Mouse (Mus musculus) ovary, postnatal 10 days (tissue): Measurements from ENCODE around the gene Nde1.
"Not testable (repeated sequence)": the region's sequence is repeated elsewhere in the genome, so short reads cannot be mapped to it uniquely, and the experiment has no call there.

Experiments used
- DNase-seq: peaks from one replicate; pipeline ENCODE4 v3.0.0; 2022; ENCODE audit warnings: low spot score

Nde1 gene

GRCm38 (mm10) chr16:14162988-14163416 is at the start of gene Nde1, which contains the start of gene Marf1:
Gene Nde1 (plus strand): TSS chr16:14163275.
Gene Marf1 (minus strand): TSS chr16:14163351.
- DNase-seq, result peak; percentile 81

- DNase-seq, result no peak
Observed at GRCm38 (mm10) chr16:14117299-14117698, 45.8 kb upstream of the Nde1 start.

- DNase-seq, result no peak
Observed at GRCm38 (mm10) chr16:14120941-14121340, 42.1 kb upstream of the Nde1 start.

- DNase-seq, result no peak
Observed at GRCm38 (mm10) chr16:14121563-14121962, 41.5 kb upstream of the Nde1 start.

- DNase-seq, result no peak
Observed at GRCm38 (mm10) chr16:14122586-14122985, 40.5 kb upstream of the Nde1 start.

GRCm38 (mm10) chr16:14123901-14124300 is 39.2 kb upstream of the Nde1 start:
- DNase-seq, result no peak

GRCm38 (mm10) chr16:14124709-14125108 is 38.4 kb upstream of the Nde1 start:
- no peak for DNase-seq

- no peak for DNase-seq
Observed at GRCm38 (mm10) chr16:14125253-14125652, 37.8 kb upstream of the Nde1 start.

- no peak for DNase-seq
Observed at GRCm38 (mm10) chr16:14128977-14129376, 34.1 kb upstream of the Nde1 start.

GRCm38 (mm10) chr16:14130796-14131195 is 32.3 kb upstream of the Nde1 start:
- DNase-seq, result no peak

GRCm38 (mm10) chr16:14131376-14131775 is 31.7 kb upstream of the Nde1 start:
- no peak for DNase-seq

- no peak for DNase-seq
Observed at GRCm38 (mm10) chr16:14131838-14132237, 31.2 kb upstream of the Nde1 start.

- DNase-seq, result no peak
Observed at GRCm38 (mm10) chr16:14135014-14135413, 28.1 kb upstream of the Nde1 start.

- DNase-seq, result no peak
Observed at GRCm38 (mm10) chr16:14137976-14138561, 25.0 kb upstream of the Nde1 start.

GRCm38 (mm10) chr16:14139106-14139505 is 24.0 kb upstream of the Nde1 start:
- DNase-seq, result no peak

- DNase-seq, result no peak
Observed at GRCm38 (mm10) chr16:14143298-14143697, 19.8 kb upstream of the Nde1 start.

- DNase-seq, result no peak
Observed at GRCm38 (mm10) chr16:14147712-14148111, 15.4 kb upstream of the Nde1 start.

GRCm38 (mm10) chr16:14151718-14152117 is 11.4 kb upstream of the Nde1 start:
- no peak for DNase-seq

- not testable (repeated sequence) for DNase-seq
Observed at GRCm38 (mm10) chr16:14155638-14156037, 7.4 kb upstream of the Nde1 start.

GRCm38 (mm10) chr16:14156312-14156711 is 6.8 kb upstream of the Nde1 start:
- no peak for DNase-seq

- no peak for DNase-seq
Observed at GRCm38 (mm10) chr16:14158536-14158935, 4.5 kb upstream of the Nde1 start.

- peak; percentile 88 for DNase-seq
Observed at GRCm38 (mm10) chr16:14158936-14159745, 3.9 kb upstream of the Nde1 start.

- DNase-seq, result peak; percentile 48
Observed at GRCm38 (mm10) chr16:14159746-14160131, 3.3 kb upstream of the Nde1 start.

GRCm38 (mm10) chr16:14160941-14161340 is 2.1 kb upstream of the Nde1 start:
- no peak for DNase-seq
